Mouse (Mus musculus): Measurements from ENCODE around the gene Klk6. TPM values are rescaled to one million over a fixed set of nuclear protein-coding genes. Genes with fewer than 3 reads are reported as not detected.

Gene Klk6
- polyA plus RNA-seq (2017; shearing (Covaris generic)) = not detected

DNA sequence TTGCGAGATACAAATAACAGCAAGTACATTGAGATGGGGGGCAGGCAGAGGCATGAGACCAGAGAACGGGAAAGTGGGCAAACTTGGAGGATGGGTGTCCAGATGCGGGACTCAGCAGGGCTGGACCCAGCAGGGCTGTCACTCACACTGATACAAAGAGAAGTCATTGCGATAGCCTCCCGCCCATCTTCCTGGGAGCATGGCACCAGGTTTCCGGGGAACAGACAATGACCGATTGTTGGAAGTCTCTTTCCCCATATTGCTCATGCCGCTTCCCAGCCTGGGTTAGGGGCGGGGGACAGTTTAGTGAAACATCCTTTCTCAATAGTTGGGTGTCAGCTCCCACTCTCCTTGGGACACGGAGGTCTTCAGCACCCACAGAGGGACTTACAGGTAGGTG is at the start of gene Klk6:
Gene Klk6, plus strand, starts transcription at position 301 of the 400 bp plus-strand sequence.

DNA sequence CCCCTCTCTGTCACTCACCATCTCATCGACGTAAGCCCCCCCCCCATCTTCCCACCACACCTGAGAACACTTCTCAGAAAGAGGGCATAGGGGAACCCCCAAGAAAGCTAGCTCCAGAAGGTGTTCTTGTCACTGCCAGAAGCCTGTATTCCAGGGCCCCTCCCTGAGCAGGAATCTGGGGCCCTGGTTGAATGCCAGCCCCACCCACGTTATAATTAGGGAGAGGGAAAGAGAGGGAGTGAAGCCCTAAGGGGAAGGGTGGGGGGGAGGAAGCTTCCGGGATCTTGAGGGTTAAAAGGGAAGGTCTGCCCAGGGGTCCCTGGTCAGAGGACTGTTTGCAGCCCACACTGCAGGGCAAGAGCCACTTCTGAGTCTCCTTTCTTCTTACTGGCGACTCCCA is 43.6 kb upstream of the Klk6 start, which contains the start of gene Klk10:
Gene Klk10, plus strand, starts transcription at position 290 of the 400 bp plus-strand sequence.

DNA sequence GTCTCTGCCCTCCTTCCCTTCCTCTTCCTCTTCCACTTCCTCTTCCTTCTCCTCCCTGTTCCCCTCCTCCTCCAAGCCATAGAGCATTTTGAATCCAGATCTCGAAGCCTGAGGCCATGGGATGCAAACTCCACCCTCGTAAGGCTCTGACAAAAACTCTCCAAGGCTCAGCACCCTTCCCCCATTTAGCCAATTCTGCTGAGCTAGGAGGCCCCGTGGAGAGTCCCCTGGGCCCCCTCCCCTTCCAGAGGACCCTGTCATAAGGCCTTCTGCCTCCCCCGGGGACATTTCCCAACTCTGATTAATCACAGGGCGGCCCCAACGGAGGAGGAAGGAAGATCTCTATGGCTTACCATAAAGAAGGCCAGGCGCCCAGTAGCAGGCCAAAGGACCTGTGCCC is 32.7 kb upstream of the Klk6 start, which contains the start of gene Klk9:
Gene Klk9, plus strand, starts transcription at position 301 of the 400 bp plus-strand sequence.

DNA sequence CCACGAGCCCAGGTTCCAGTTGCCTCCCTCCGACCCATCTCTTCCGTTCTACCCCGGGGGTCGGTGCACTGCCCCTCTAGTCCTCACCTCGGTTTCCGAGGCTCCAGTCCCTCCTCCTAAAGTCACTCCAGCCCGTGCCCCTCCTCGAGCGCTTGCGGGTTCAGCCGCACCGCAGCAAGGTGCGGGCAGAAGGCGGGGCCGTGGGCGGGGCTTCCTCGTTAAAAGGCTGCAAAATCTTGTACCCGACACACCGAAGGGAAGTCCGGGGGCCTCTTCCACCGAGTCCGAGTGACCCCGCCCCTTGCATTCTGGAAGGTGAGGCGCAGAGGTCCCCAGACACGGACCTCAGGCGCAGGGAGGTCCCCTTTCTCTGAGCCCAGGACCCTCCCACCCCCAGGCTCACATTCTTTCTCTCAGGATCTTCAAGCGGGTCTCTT is 26.9 kb upstream of the Klk6 start, which contains the start of gene Klk8:
Gene Klk8, plus strand, starts transcription at position 245 of the 437 bp plus-strand sequence.

GRCm38 (mm10) chr7:43810994-43811393 is 13.3 kb upstream of the Klk6 start, which contains the start of gene Klk7:
TSS of gene Klk7 (plus strand) at chr7:43811294.

DNA sequence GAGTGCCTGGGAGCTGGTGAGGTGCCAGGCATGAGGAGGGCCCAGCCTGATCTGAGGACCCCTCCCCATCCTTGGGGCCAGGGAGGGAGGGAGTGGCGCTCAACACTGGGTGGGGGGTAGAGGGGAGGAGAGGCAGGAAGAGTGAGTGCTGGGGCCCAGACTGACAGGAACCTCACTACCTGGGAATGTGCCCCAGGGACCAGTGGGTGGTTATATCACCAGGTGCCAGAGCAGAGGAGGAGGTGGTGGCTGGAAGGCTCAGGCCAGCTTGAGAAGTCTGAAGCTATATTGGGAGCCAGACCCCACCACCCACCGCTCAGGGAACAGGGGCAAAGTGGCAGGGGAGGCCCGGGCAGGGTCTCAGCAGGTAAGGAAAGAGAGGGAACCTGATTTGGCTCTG is 17.4 kb downstream of the Klk6 start, which contains the start of gene Klk5:
Gene Klk5, plus strand, starts transcription at position 271 of the 400 bp plus-strand sequence.

DNA sequence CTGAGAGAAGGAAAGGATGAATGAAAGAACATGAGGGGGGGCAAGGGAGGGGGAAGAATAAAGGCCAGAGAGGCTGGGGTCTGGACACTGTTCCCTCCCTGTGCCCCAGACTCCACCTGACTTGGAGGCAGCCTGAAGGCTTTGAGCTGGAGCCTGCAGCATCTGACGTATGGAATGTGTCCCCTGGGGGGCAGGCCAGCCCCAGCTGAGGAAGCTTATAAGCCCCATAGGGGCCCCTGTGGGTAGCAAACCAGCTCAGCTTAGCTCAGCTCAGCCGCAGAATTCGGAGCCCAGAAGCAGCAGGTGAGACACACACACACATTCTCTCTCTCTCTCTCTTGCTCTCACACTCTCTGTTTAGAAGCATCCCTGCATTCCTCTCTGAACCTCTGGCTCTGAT is 56.6 kb downstream of the Klk6 start, which contains the start of gene Klk4:
Gene Klk4, plus strand, starts transcription at position 249 of the 400 bp plus-strand sequence.

Other genes starting within 250 kb of the Klk6 start
- gene Zfp719, start 244.9 kb upstream of the Klk6 start, polyA plus RNA-seq (2017; shearing (Covaris generic)) = 6.4 TPM
- not detected for gene Zfp819, start 217.3 kb upstream of the Klk6 start, polyA plus RNA-seq (2017; shearing (Covaris generic))
- not detected for gene Ceacam18, start 189.8 kb upstream of the Klk6 start, polyA plus RNA-seq (2017; shearing (Covaris generic))
- not detected for gene Siglece, start 164.3 kb upstream of the Klk6 start, polyA plus RNA-seq (2017; shearing (Covaris generic))
- gene Ctu1, start 152.5 kb upstream of the Klk6 start, polyA plus RNA-seq (2017; shearing (Covaris generic)) = 4.6 TPM
- not detected for gene Klk14, start 134.1 kb upstream of the Klk6 start, polyA plus RNA-seq (2017; shearing (Covaris generic))
- gene Klk13, start 111.9 kb upstream of the Klk6 start, polyA plus RNA-seq (2017; shearing (Covaris generic)) = not detected
- gene Klk12, start 55.6 kb upstream of the Klk6 start, polyA plus RNA-seq (2017; shearing (Covaris generic)) = not detected
- 0.30 TPM for gene Klk11, start 49.9 kb upstream of the Klk6 start, polyA plus RNA-seq (2017; shearing (Covaris generic))
- 0.56 TPM for gene Klk10, start 43.5 kb upstream of the Klk6 start, polyA plus RNA-seq (2017; shearing (Covaris generic))
- 0.60 TPM for gene Klk9, start 32.6 kb upstream of the Klk6 start, polyA plus RNA-seq (2017; shearing (Covaris generic))
- 41.3 TPM for gene Klk8, start 26.9 kb upstream of the Klk6 start, polyA plus RNA-seq (2017; shearing (Covaris generic))
- gene Klk7, start 13.2 kb upstream of the Klk6 start, polyA plus RNA-seq (2017; shearing (Covaris generic)) = not detected
- gene Klk5, start 17.5 kb downstream of the Klk6 start, polyA plus RNA-seq (2017; shearing (Covaris generic)) = not detected
- not detected for gene Klk4, start 56.7 kb downstream of the Klk6 start, polyA plus RNA-seq (2017; shearing (Covaris generic))
- gene Klk15, start 109.2 kb downstream of the Klk6 start, polyA plus RNA-seq (2017; shearing (Covaris generic)) = not detected
- gene Klk1b8, start 126.2 kb downstream of the Klk6 start, polyA plus RNA-seq (2017; shearing (Covaris generic)) = 0.90 TPM
- not detected for gene Klk1b1, start 142.3 kb downstream of the Klk6 start, polyA plus RNA-seq (2017; shearing (Covaris generic))
- not detected for gene Klk1b9, start 151.6 kb downstream of the Klk6 start, polyA plus RNA-seq (2017; shearing (Covaris generic))
- not detected for gene Klk1b11, start 171.4 kb downstream of the Klk6 start, polyA plus RNA-seq (2017; shearing (Covaris generic))
- not detected for gene Klk1b26, start 187.7 kb downstream of the Klk6 start, polyA plus RNA-seq (2017; shearing (Covaris generic))
- not detected for gene Klk1b27, start 227.8 kb downstream of the Klk6 start, polyA plus RNA-seq (2017; shearing (Covaris generic))

Data from effector memory CD4-positive, alpha-beta T cell, adult 7 months (primary cell).